Mouse (Mus musculus) CH12.LX (cell line): Measurements from ENCODE around the gene Psmd5.

Experiments used
- ELF1 ChIP-seq: IDR thresholded peaks from 2 replicates; pipeline ENCODE4 v1.6.1; 2014; ENCODE audit warnings: low read depth, mild to moderate bottlenecking, inconsistent platforms, low read length, improper control_type of control experiment
- POLR2A ChIP-seq: IDR thresholded peaks from 2 replicates; pipeline ENCODE4 v1.6.1; 2011; ENCODE audit warnings: low read depth, mild to moderate bottlenecking, improper control_type of control experiment, low read length

- TF ChIP-seq POLR2A (no peak), ELF1 (no peak)
These were observed 19.5 kb downstream of the Psmd5 start for GRCm38 (mm10) chr2:34855265-34855664.
